Mouse (Mus musculus) olfactory bulb, adult 2 months (tissue): ENCODE results near the gene Evi2b.

Source experiments
- CTCF ChIP-seq: fragments of 200-500 bp; IDR thresholded peaks from 2 replicates; pipeline ENCODE4 v1.5.1; 2012; ENCODE audit warnings: low read depth, mild to moderate bottlenecking, low read length, moderate library complexity; ENCODE audit not compliant: insufficient read depth
- POLR2A ChIP-seq: fragments of 200-500 bp; IDR thresholded peaks from 2 replicates; pipeline ENCODE4 v1.6.1; 2012; ENCODE audit warnings: mild to moderate bottlenecking, low read depth, low read length, moderate library complexity; ENCODE audit not compliant: insufficient read depth

DNA sequence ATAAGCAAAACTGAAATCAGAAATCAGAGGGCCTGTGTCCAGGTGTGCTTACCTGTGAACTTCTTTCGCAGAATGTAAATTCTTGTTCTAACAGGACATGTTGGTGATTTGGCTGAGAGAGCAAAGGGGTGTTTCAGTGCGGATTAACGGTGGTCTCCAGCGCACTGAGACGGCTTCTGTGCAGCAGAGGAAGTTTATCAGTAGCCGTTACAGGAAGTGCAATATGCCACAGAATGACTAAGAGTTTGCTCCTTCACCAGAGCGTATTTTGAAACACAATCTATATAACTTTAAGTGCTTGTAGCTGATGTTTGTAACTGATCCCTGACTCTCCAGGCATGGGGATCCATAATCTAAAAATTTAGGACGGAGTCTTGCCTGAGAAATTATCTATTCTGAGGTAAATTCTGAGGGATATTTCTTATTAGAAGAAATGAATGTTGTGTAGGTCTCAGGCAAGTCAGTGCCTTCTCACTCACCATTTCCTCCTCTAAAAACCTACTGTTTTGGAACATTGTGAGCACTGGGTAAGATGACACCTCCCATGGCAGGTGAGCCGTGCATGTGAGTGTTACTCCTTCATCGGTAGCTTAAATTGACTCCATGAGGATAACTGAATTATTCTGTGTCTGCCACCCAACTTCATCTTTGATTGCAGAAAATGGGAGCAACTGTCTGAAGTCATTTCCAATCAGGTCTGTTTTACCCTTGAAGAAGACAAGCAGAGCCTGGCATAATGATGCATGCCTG lies at the start of gene Evi2b:
- TF ChIP-seq CTCF, result no peak
- TF ChIP-seq POLR2A, result no peak
